Mouse (Mus musculus) heart, postnatal 25 days (tissue): Measurements from ENCODE around the gene Spsb2. TPM values are rescaled to one million over a fixed set of nuclear protein-coding genes. Genes with fewer than 3 reads are reported as not detected.
"Not testable (repeated sequence)": the region's sequence is repeated elsewhere in the genome, so short reads cannot be mapped to it uniquely, and the experiment has no call there.

Experiments
- DNase-seq: peaks from one replicate; pipeline ENCODE4 v3.0.0; 2022; ENCODE audit warnings: low spot score
- intact Hi-C: fragments of 180-260 bp; cut with DNase I; formaldehyde crosslinking; loops from one replicate; pipeline ENCODE4 v1.15.1; 2025
- total RNA-seq, 2 experiments: library from RNA; stranded (reverse); gene quantifications; 2 replicates each; pipeline ENCODE4 v1.2.3; 2021

The Spsb2 gene
- total RNA-seq, 2 experiments from 2014 or later = 2.9 to 3.3 TPM

DNA sequence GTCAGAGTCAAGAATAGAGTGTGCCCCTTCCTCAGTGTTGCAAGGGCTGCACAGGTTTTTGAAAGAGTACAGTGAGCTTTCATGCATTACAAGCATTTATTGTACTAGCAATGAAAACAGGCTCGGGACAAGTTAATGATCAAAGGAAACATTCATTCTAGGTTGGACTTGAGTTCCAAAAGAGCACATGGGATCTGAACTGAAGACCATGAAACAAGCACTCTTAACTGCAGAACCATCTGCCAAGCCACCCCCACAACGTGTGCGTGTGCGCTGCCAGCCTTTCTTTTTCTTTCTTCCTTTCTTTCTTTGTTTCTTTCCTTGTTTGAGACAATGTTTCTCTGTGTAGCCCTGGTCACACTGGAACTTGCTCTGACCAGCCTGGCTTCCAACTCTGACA lies 12.7 kb upstream of the Spsb2 start:
- intact Hi-C loops = no loop called here
- no peak for DNase-seq

GRCm38 (mm10) chr6:124796200-124796599 lies 12.3 kb upstream of the Spsb2 start:
- no peak for DNase-seq
- intact Hi-C loops = no loop called here

GRCm38 (mm10) chr6:124802400-124802799 lies 6.1 kb upstream of the Spsb2 start:
- intact Hi-C loops, DNase-seq: not testable (repeated sequence)

GRCm38 (mm10) chr6:124803061-124803460 lies 5.4 kb upstream of the Spsb2 start:
- DNase-seq = no peak
- intact Hi-C loops = no loop called here

- DNase-seq, intact Hi-C loops: not testable (repeated sequence)
These were observed 4.8 kb upstream of the Spsb2 start for GRCm38 (mm10) chr6:124803691-124804090.

DNA sequence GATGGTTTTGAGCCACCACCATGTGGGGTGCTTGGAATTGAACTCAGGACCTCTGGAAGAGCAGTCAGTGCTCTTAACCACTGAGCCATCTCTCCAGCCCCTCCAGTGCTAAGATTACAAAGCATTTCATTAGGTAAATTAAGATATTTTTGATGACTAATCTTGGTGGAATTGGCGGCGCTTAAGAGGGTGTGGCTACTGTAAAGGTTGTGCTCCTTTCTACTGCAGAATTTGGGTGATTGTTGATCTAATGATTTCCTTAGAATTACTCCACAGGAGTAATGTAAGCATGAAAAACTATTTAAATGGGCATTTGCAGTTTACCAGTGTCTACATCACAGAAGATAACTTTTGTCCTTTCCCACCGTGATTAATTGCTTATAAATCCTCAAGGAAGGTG lies 4.1 kb upstream of the Spsb2 start:
- intact Hi-C loops = no loop called here

DNA sequence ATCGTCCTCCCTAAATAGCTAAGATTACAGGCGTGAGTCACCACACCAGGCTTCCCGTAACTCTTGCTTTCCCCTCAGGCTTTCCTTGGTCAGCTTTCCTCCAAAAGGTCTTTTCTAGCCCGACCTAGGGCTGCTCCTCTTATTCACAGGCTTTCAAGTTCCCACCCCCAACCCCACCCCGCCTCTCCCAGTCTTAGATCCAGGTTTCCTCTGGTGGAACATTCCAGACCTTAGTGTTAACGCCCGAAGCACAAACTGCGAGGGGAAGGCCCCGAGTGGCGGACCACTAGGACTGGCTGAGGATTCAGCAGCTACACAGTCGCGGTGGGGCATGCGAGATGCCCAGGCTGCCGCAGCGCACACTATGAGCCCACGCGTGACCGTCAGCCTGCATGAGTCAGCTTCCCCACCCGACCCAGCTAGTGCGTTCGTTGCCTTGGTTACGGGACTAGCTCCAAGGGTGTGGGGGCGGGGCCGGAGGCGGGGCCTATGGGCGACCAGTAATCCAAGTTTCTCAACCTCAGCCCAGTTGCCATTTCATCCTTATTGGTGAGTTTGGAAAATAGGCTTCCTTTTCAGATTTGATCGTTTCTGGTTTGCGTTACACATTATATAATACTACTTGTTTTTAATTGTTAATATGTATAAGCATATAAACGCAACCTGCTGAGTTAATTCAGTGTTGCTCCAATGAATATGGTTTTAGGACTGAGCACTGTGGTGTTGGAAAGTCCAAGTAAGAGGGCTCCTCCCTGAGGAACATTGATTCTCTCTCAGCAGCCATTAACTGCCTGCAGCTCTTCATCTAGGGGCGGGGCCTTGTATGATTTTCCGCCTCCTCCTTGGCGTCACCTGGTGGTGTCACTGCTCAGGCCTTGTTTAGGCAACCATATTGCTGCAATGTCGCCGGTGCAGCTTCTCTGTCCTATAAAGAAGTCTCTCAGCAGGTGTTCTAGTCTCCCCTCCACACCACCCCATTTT lies 2.8 kb upstream of the Spsb2 start:
- intact Hi-C loops = no loop called here
- peak; percentile 90 for DNase-seq

More for the DNA sequence above, 4.1 kb upstream of the Spsb2 start:
- DNase-seq = no peak

DNA sequence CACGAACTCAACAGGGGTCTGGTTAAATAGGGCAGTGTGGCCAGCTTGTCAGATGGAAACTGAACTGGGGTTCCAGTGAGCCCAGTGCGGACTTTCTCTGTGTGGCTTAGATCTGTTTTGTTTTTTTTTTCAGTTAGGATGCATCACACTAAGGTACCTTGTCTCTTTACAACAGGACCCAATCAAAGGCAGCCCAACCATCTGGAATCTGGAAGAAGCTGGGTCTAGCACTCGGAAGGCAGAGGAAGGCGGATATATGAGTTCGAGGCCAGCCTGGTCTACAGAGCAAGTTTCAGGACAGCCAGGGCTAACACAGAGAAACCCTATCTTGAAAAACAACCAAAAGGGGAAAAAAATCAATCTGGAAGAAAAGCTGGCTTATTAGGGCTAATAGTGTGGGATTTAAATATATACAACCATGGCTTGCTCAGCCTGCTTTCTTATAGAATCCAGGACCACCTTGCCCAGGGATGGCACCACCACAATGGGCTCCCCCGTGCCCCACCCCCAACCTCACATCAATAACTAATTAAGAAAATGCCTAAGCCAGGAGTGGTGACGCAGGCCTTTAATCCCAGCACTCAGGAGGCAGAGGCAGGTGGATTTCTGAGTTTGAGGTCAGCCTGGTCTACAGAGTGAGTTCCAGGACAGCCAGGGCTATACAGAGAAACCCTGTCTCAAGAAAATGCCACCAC lies 1.9 kb upstream of the Spsb2 start:
- intact Hi-C loops = no loop called here
- no peak for DNase-seq

DNA sequence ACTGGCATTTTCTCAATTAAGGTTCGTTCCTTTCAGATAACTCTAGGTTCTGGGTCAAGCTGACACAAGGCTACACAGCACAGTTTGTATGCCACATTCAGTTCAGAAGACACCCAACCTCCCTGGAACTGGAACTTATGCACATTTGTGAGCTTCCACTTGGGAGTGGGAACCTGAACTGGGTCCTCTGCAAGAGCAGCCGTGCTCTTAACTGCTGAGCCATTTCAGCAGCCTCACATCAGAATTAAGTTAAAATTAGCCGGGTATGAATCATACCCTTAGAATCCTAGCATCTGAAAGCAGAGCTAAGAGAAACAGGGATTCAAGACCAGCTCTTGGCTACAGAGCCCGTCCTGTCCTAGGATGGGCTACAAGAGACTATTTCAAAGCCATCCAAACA lies 1.1 kb upstream of the Spsb2 start:
- intact Hi-C loops = no loop called here
- no peak for DNase-seq

DNA sequence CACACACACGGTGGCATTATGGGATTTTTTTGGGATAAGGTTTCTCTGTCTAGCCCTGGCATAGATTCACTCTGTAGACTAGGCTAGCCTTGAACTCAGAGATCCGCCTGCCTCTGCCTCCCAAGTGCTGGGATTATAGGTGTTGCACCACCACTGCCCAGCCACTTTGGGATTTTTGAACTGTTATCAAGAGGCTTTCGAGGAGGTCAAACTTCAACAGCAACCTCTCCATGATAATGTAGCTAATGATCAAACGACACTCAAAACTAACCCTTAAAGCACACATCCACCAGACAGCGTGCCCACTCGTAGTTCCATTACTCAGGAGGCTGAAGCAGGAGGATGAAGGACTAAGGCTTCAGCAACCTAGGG lies 489 bp upstream of the Spsb2 start:
- DNase-seq = no peak
- intact Hi-C loops = loop anchor here (2.0 kb wide), 1 partner anchor 39 kb away; no protein-coding TSS in a partner anchor

GRCm38 (mm10) chr6:124809052-124809774 lies 752 bp downstream of the Spsb2 start:
- DNase-seq = peak; percentile 70
- intact Hi-C loops = loop anchor here (2.0 kb wide), 1 partner anchor 38 kb away; no protein-coding TSS in a partner anchor

DNA sequence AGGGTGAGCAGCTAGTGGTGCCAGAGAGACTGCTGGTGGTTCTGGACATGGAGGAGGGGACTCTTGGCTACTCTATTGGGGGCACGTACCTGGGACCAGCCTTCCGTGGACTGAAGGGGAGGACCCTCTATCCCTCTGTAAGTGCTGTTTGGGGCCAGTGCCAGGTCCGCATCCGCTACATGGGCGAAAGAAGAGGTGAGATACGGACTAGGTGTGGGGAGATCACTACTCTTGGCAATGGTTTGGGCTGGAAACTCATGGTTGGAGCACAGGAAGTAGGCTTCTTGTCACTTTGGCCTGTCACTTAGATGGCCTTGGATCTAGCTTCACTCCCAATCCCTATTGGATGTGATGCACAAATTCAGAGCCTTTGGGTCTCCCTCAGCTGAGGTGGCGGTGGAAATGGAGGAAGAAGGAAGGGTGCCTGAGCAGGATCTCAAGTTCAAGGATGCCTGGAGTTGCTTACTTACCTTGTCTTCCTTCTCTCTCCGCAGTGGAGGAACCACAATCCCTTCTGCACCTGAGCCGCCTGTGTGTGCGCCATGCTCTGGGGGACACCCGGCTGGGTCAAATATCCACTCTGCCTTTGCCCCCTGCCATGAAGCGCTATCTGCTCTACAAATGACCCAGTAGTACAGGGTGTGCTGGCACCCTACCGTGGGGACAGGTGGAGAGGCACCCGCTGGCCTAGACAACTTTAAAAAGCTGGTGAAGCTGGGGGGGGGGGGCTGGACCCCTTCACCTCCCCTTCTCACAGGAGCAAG lies 1.5 kb downstream of the Spsb2 start:
- no peak for DNase-seq
- intact Hi-C loops = loop anchor here (2.0 kb wide), 1 partner anchor 37 kb away; no protein-coding TSS in a partner anchor

- intact Hi-C loops, DNase-seq: not testable (repeated sequence)
These were observed 2.3 kb downstream of the Spsb2 start for GRCm38 (mm10) chr6:124810566-124811402.

DNA sequence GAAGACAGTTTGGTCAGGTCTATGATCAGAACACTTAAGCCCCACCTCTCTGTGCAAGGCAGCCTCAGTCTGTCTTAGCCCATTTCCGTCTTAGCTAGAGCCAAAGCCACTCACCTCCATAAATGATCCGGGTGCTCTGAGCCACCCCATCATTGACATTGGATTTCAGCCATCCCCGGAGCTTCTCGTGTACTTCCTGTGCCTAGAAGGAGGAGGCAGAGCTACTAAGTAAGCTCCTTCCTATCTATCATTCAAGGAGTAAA lies 2.9 kb downstream of the Spsb2 start:
- intact Hi-C loops = no loop called here
- no peak for DNase-seq

DNA sequence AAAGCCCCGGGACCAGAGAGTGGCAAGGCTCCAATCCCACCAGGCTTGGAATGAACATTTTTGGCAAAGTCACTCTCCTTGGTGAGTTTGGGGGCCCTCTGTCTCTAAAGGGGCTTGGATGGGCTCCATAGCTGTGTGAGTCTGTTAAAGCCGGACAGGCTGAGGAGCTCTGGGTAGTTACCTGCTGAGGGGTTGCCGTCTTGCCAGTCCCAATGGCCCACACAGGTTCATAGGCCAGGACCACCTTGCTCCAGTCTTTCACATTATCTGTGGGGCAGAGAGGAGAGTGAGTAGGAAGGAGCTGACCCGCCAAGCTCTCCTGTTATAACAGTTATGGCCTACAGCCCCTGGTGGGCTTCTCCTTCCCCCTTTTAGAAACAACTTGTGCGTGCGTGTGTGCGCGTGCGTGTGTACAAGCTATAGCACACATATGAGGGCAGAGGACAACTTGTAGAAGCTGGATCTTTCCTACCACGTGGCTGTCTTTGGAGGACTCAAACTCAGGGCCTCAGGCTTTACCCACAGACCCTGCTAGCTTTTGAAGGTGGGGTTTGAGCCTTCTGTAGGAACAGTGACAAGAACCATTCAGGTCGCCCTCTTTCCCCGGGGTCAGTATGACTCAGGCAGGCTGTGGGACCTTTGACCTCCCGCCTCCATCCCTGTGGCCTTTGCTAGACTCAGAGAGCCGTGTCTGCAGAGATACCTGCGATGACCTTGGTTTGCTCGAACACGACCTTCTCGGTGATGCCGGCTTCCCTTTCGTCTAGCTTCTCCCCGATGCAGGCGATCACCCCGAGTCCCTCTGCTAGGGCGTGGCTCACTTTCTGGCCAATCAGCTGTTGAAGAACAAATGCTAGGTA lies 3.5 kb downstream of the Spsb2 start:
- DNase-seq = no peak
- intact Hi-C loops = no loop called here

GRCm38 (mm10) chr6:124812848-124813247 lies 4.4 kb downstream of the Spsb2 start:
- intact Hi-C loops = no loop called here
- DNase-seq = no peak

GRCm38 (mm10) chr6:124813496-124813895 lies 5.0 kb downstream of the Spsb2 start:
- intact Hi-C loops = no loop called here
- DNase-seq = no peak

DNA sequence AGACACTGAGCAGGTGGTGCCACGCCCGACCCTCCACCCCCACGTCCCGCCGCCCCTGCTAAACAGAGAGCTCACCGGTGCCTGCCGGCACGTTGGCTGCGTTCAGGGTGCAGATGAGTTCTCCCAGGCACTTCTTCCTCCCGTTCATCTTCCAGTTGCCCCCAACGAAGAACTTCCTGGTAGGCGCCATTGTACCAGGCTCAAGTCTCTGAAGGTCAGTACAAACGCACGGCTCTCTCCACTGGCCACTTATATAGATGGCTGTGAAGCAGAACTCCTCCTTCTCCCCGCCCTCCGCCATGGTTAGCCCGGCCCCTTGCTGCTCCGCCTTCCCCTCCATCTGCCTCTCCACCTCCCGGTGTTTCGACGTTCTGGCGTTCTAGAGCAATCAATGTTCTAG lies 5.5 kb downstream of the Spsb2 start, which contains the start of gene Tpi1:
Gene Tpi1, minus strand, starts transcription at position 364 of the 400 bp plus-strand sequence.
- peak; percentile 86 for DNase-seq
- intact Hi-C loops = no loop called here
